Mouse (Mus musculus): ENCODE measurements around the gene Gm7945. TPM values are rescaled to one million over a fixed set of nuclear protein-coding genes. Genes with fewer than 3 reads are reported as not detected.
"Not testable (repeated sequence)": the region's sequence is repeated elsewhere in the genome, so short reads cannot be mapped to it uniquely, and the experiment has no call there.

Gene Gm7945
- total RNA-seq (2021) = not detected in 2 replicates
- long read RNA-seq, experiment 1 = 0 reads
- long read RNA-seq, experiment 2 = 0 reads

DNA sequence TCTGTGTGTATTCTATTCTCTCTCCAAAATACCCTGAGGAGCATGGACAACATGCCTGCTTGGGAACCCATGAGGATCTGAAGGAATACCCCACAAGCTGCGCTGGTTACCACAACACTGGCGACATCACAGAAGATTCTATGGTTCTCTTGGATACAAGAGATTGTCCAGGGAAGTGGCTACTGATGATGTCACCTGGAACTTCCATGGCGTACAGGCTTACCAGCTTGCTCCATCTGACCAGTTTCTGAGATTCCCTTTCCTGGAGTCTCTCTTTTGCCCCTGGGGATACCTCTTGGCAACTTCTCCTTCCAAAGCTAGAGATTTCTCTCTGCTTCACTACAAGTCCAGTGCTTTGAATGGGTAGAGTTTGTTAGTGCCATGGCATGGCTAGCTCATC, at the start of gene Gm7945:
Gene Gm7945 (minus strand): TSS at position 101 of the 400 bp plus-strand sequence.
- DNase-seq = not testable (repeated sequence)

DNA sequence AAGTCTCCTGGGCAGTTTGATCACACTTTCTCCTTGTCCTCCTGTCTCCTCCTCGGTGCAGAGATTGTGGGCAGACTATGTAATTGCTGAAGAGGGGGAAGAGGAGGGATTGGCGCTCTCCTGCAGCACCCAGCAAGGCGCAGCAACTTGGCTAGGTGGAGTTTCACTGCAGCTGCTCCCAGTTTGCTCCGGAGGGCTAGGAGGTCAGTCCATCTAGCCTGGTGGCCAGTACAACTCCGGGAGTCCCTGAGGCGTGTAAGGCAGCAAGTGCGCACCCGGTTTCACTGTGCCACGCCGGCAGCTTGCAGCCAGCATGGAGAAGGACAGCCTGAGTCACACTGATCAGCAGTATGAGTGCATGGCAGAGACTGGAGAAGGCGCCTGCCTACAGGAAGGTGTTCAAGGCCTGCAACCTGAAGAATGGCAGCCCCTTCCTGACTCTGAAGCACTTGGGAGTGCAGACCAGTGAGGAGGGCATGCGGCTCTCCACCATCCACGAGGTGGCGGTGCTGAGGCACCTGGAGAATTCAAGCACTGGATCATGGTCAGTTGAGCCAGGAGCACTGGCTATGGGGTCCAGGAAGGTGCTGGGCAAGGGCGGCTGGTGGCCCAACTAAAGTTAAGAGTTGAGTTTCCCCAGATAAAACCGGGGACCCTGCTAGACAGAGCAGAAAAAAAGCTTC, 39.4 kb upstream of the Gm7945 start:
- DNase-seq = peak; percentile 20

DNA sequence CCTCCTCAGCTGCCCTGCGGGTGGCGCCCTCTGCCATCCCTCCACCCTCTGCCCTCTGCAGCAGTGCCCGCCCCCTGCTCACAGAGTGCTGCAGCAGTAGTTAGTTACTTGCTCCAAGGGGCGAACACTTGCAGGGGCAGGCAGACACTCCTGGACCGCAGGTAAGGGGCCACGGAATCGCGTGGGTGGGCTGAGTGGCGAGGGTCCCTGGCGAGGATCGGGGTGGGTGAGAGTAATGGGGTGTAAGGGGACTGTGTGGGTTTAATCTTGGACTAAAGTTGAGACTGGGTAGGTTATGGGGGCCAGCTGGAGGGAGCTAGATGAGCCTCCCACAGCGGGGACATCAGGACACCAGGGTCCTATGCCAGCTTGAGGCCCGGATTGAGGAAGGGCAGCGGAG, 38.5 kb upstream of the Gm7945 start:
- peak; percentile 3 for DNase-seq

DNA sequence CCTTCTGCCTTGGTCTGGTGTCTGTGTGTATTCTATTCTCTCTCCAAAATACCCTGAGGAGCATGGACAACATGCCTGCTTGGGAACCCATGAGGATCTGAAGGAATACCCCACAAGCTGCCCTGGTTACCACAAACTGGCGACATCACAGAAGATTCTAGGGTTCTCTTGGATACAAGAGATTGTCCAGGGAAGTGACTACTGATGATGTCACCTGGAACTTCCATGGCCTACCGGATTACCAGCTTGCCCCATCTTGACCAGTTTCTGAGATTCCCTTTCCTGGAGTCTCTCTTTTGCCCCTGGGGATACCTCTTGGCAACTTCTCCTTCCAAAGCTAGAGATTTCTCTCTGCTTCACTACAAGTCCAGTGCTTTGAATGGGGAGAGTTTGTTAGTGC, 22.0 kb upstream of the Gm7945 start, which contains the start of gene Gm6482:
Gene Gm6482 (minus strand): TSS at position 101 of the 400 bp plus-strand sequence.
- not testable (repeated sequence) for DNase-seq

DNA sequence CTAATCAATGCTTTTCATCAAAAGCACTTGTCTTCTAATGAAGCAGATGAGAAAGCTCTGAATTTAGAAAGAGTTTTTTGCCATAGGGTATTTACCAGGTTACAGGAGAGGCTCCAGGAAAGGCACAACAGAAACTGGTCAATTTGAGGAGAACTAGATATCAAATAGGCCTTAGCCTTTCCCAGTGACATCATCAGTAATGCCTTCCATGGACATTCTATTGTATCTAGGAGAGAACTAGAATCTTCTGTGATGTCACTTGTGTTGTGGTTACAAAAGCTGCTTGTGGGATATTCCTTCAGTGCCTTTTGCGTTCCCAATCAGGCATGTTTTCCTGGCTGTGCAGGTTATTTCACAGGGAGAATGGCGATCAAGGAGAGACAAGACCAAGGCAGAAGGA, 37.9 kb downstream of the Gm7945 start, which contains the start of gene Gm5798:
Gene Gm5798 (plus strand): TSS at position 301 of the 400 bp plus-strand sequence.
- DNase-seq = not testable (repeated sequence)

Other genes with a start within 250 kb of the Gm7945 start
- 0.64 and 24.3 TPM in 2 replicates for gene Mbl1, start 234.9 kb downstream of the Gm7945 start, total RNA-seq (2021)
- not detected in 2 replicates for gene Sftpd, start 201.2 kb downstream of the Gm7945 start, total RNA-seq (2021)
- gene Gm2832, start 107.6 kb downstream of the Gm7945 start, total RNA-seq (2021) = not detected in 2 replicates
- gene Gm5798, start 37.8 kb downstream of the Gm7945 start, total RNA-seq (2021) = not detected in 2 replicates
- not detected in 2 replicates for gene Gm6482, start 21.9 kb upstream of the Gm7945 start, total RNA-seq (2021)
- not detected in 2 replicates for gene Gm7954, start 67.1 kb upstream of the Gm7945 start, total RNA-seq (2021)
- not detected in 2 replicates for gene Gm3486, start 103.1 kb upstream of the Gm7945 start, total RNA-seq (2021)
- not detected in 2 replicates for gene Gm7970, start 169.2 kb upstream of the Gm7945 start, total RNA-seq (2021)
- not detected in 2 replicates for gene 1700049E17Rik2, start 186.8 kb upstream of the Gm7945 start, total RNA-seq (2021)
- gene Gm3072, start 238.2 kb upstream of the Gm7945 start, total RNA-seq (2021) = not detected in 2 replicates